Mouse (Mus musculus) spleen, adult 2 months (tissue): ENCODE results near the gene Efna4.

Source experiments
- CTCF ChIP-seq: fragments of 200-500 bp; IDR thresholded peaks from 2 replicates; pipeline ENCODE4 v1.5.1; 2011; ENCODE audit warnings: mild to moderate bottlenecking, inconsistent platforms; ENCODE audit not compliant: insufficient read depth, insufficient read length, insufficient replicate concordance; ENCODE audit errors: extremely low read depth
- POLR2A ChIP-seq: fragments of 200-500 bp; IDR thresholded peaks from 2 replicates; pipeline ENCODE4 v1.6.1; 2011; ENCODE audit warnings: low read depth, low read length, inconsistent platforms

DNA sequence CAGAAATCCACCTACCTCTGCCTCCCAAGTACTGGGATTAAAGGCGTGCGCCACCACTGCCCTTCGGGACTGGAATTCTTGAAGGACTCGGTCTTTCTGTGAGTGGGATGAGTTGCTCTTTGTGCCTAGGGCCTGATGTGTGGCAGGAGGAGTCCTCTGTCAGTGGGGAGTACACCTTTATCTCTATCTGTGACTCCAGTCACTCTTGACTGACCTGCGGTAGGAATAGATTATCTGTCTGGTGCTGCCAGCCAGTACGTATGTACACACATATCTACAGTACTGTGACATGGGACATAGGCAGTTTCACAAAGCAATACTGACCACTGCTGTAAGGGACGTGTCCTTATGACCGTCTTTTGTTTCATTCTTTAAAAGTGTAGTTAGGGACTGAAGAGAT lies 11.9 kb downstream of the Efna4 start:
- TF ChIP-seq POLR2A (no peak), CTCF (no peak)
